Mouse (Mus musculus) megakaryocyte progenitor cell, adult 5-6 weeks (primary cell): ENCODE measurements around the gene Stk38. TPM values are rescaled to one million over a fixed set of nuclear protein-coding genes. Genes with fewer than 3 reads are reported as not detected.
"Not testable (repeated sequence)": the region's sequence is repeated elsewhere in the genome, so short reads cannot be mapped to it uniquely, and the experiment has no call there.

Experiments
- ATAC-seq: replicated peaks from 2 replicates; pipeline ENCODE4 v1.8.0; 2016; ENCODE audit warnings: mild to moderate bottlenecking, moderate TSS enrichment, inconsistent platforms; ENCODE audit not compliant: poor library complexity
- total RNA-seq, 2 experiments: library from RNA; stranded (forward) in 1 of 2; stranded (reverse) in 1 of 2; fragments of 157-497, 149-512 nt in 1 of 2; fragments of 200-1000 nt in 1 of 2; gene quantifications; 2 replicates each; pipeline versions ENCODE4 v1.2.3 to v1.2.4; 2015 to 2017

Stk38 gene
- total RNA-seq, 2 experiments from 2014 or later, result 50.8 to 97.1 TPM

GRCm38 (mm10) chr17:29039351-29039750 lies 31.6 kb upstream of the Stk38 start:
- peak; percentile 56 for ATAC-seq

GRCm38 (mm10) chr17:29035506-29035905 lies 27.7 kb upstream of the Stk38 start:
- ATAC-seq, result no peak

GRCm38 (mm10) chr17:29034264-29034663 lies 26.5 kb upstream of the Stk38 start:
- ATAC-seq, result no peak

GRCm38 (mm10) chr17:29033569-29034061 lies 25.8 kb upstream of the Stk38 start:
- no peak for ATAC-seq

- ATAC-seq, result peak; percentile 88
Observed at GRCm38 (mm10) chr17:29032274-29033069, 24.7 kb upstream of the Stk38 start, which contains the start of gene Srsf3. Gene Srsf3 (plus strand): TSS chr17:29032628.

GRCm38 (mm10) chr17:29031771-29032273 lies 24.0 kb upstream of the Stk38 start:
- peak; percentile 19 for ATAC-seq

GRCm38 (mm10) chr17:29031085-29031711 lies 23.4 kb upstream of the Stk38 start:
- not testable (repeated sequence) for ATAC-seq

- no peak for ATAC-seq
Observed at GRCm38 (mm10) chr17:29030321-29031034, 22.7 kb upstream of the Stk38 start.

- no peak for ATAC-seq
Observed at GRCm38 (mm10) chr17:29026652-29027356, 19.0 kb upstream of the Stk38 start.

GRCm38 (mm10) chr17:29024896-29025565 lies 17.2 kb upstream of the Stk38 start:
- ATAC-seq, result no peak

- ATAC-seq, result peak; percentile 75
Observed at GRCm38 (mm10) chr17:29024047-29024892, 16.5 kb upstream of the Stk38 start.

- ATAC-seq, result no peak
Observed at GRCm38 (mm10) chr17:29023346-29023745, 15.6 kb upstream of the Stk38 start.

- ATAC-seq, result peak; percentile 76
Observed at GRCm38 (mm10) chr17:29022230-29022819, 14.5 kb upstream of the Stk38 start.

GRCm38 (mm10) chr17:29020444-29020843 lies 12.6 kb upstream of the Stk38 start:
- no peak for ATAC-seq

GRCm38 (mm10) chr17:29019391-29019790 lies 11.6 kb upstream of the Stk38 start:
- ATAC-seq, result no peak

- peak; percentile 50 for ATAC-seq
Observed at GRCm38 (mm10) chr17:29018292-29018984, 10.6 kb upstream of the Stk38 start.

- no peak for ATAC-seq
Observed at GRCm38 (mm10) chr17:29016705-29017104, 8.9 kb upstream of the Stk38 start.

GRCm38 (mm10) chr17:29015638-29016037 lies 7.8 kb upstream of the Stk38 start:
- ATAC-seq, result peak; percentile 78; the same call in 1 of the 2 replicates
